Mouse (Mus musculus): ENCODE results near the gene Map2k6. TPM values are rescaled to one million over a fixed set of nuclear protein-coding genes. Genes with fewer than 3 reads are reported as not detected.
"Not testable (repeated sequence)": the region's sequence is repeated elsewhere in the genome, so short reads cannot be mapped to it uniquely, and the experiment has no call there.

Map2k6 gene
- total RNA-seq (2014; rRNA removed) (13.0 and 22.5 TPM in 2 replicates), polyA plus RNA-seq (2012; rRNA removed) (2.0 and 2.8 TPM in 2 replicates)

DNA sequence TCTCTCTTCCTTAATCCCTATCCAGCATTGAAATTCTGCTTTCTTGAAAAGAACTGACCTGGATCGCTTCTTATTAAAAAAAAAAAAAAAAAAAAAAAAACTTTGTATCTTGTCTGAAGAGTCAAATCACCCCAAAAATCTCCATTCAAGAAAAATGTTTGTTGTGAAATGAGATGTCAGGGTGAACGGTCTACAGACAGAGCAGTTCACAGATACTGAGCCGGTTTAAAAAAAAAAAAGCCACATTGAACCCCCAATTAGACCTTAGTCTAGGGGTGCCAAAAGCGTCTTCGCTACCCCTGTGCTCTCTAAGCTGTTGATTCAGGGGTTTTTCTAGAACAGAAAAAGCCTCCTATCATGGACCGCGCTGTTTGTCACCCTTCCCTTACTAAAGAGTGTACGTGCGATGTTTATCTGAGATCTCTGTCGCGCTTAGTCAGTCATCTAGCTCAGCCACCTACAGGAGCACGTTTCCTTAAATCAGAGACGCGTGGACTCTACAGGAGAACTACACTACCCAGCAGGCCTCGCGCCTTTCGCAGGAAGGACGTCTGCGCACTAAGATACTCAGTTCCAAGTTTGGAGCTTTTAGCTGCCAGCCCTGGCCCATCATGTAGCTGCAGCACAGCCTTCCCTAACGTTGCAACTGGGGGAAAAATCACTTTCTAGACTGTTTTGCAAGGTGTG is at the start of gene Map2k6:
Gene Map2k6 (plus strand): TSS at position 570 of the 687 bp plus-strand sequence.
- H3K36me3 ChIP-seq (ENCODE audit: control insufficient read depth, insufficient read depth, low read length): no peaks in the 10 kb centered on the region
- peak within 1 kb of the TSS; percentile 32; the same call in 1 of the 2 replicates for H3K9ac ChIP-seq (ENCODE audit: low read depth, low read length)
- H3K4me1 ChIP-seq (ENCODE audit: control insufficient read depth, insufficient read depth, low read length): peaks cover 4% of the 10 kb centered on the region; the same call in 1 of the 2 replicates
- H3K27me3 ChIP-seq (ENCODE audit: control insufficient read depth, insufficient read depth, low read length): no peaks in the 10 kb centered on the region
- H3K79me2 ChIP-seq (ENCODE audit: control insufficient read depth, insufficient read depth, low read length): no peaks in the 10 kb centered on the region; the same call in 1 of the 2 replicates
- 10% methylated on average over 20 of the region's 20 CpGs for WGBS
- no peak within 1 kb of the TSS for H3K27ac ChIP-seq (replicated peaks; ENCODE audit: insufficient read depth, low read depth, low read length)
- peak; percentile 90 for DNase-seq (ENCODE audit: extremely low read depth, low read depth, low spot score)
- H3K4me3 ChIP-seq (ENCODE audit: insufficient read depth, low read depth, low read length): peak within 1 kb of the TSS; percentile 62
- no peak for TF ChIP-seq CTCF (IDR thresholded peaks at IDR 0.05; ENCODE audit: low read depth, low read length)
- no peak for TF ChIP-seq POLR2A (IDR thresholded peaks at IDR 0.05; ENCODE audit: extremely low read depth, insufficient read depth, low read length)

DNA sequence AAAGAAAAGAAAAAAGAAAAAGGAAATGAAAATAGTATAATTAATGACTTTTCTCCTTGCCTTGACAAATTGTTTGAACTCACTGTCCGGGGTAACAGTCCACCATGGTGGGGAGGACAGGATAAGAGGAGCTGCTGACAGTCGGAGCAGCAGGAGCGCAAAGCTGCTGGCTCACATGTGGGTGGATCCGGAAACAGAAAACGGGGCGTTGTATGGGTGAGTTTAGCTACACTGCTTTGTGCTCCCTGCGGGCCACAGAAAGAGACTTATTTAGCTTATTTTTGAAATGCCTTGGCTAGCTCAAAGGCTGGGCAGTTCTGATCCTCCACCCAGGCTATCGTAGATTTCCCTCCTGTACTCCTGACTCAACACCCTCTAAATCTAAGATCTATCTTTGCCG is 44.7 kb upstream of the Map2k6 start:
- Histone ChIP-seq H3K79me2 (ENCODE audit: control insufficient read depth, insufficient read depth, low read length) (no peaks in the 10 kb centered on the region), H3K27me3 (ENCODE audit: control insufficient read depth, insufficient read depth, low read length) (no peaks in the 10 kb centered on the region), H3K36me3 (ENCODE audit: control insufficient read depth, insufficient read depth, low read length) (no peaks in the 10 kb centered on the region), H3K4me3 (ENCODE audit: insufficient read depth, low read depth, low read length) (no peak overlapping the region), H3K27ac (replicated peaks; ENCODE audit: insufficient read depth, low read depth, low read length) (no peak overlapping the region), H3K9ac (ENCODE audit: low read depth, low read length) (no peak overlapping the region), H3K4me1 (ENCODE audit: control insufficient read depth, insufficient read depth, low read length) (no peaks in the 10 kb centered on the region)
- TF ChIP-seq CTCF (IDR thresholded peaks at IDR 0.05; ENCODE audit: low read depth, low read length) (no peak), POLR2A (IDR thresholded peaks at IDR 0.05; ENCODE audit: extremely low read depth, insufficient read depth, low read length) (no peak)
- DNase-seq (ENCODE audit: extremely low read depth, low read depth, low spot score): no peak
- 84% methylated on average over 9 of the region's 9 CpGs for WGBS

DNA sequence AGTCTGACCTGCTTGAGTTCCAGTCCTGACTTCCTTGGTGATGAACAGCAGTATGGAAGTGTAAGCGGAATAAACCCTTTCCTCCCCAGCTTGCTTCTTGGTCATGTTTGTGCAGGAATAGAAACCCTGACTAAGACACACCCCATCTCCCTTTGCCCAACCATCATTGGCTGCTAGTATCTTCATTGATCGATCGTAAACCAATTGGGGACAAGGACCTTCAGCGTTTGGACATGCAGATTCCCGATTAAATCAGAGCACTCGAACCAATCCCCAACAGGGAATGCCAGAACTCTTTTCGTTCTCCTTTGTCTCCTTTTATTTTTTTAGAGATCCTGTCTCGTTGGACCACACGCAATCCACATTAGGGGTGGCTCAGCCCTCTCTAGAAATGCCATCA is 43.8 kb upstream of the Map2k6 start:
- H3K36me3 ChIP-seq (ENCODE audit: control insufficient read depth, insufficient read depth, low read length); H3K4me1 ChIP-seq (ENCODE audit: control insufficient read depth, insufficient read depth, low read length); H3K4me3 ChIP-seq (ENCODE audit: insufficient read depth, low read depth, low read length); H3K9ac ChIP-seq (ENCODE audit: low read depth, low read length); H3K27me3 ChIP-seq (ENCODE audit: control insufficient read depth, insufficient read depth, low read length); H3K27ac ChIP-seq (replicated peaks; ENCODE audit: insufficient read depth, low read depth, low read length); DNase-seq (ENCODE audit: extremely low read depth, low read depth, low spot score); H3K79me2 ChIP-seq (ENCODE audit: control insufficient read depth, insufficient read depth, low read length): not testable (repeated sequence)
- WGBS: 84% methylated on average over 9 of the region's 9 CpGs

DNA sequence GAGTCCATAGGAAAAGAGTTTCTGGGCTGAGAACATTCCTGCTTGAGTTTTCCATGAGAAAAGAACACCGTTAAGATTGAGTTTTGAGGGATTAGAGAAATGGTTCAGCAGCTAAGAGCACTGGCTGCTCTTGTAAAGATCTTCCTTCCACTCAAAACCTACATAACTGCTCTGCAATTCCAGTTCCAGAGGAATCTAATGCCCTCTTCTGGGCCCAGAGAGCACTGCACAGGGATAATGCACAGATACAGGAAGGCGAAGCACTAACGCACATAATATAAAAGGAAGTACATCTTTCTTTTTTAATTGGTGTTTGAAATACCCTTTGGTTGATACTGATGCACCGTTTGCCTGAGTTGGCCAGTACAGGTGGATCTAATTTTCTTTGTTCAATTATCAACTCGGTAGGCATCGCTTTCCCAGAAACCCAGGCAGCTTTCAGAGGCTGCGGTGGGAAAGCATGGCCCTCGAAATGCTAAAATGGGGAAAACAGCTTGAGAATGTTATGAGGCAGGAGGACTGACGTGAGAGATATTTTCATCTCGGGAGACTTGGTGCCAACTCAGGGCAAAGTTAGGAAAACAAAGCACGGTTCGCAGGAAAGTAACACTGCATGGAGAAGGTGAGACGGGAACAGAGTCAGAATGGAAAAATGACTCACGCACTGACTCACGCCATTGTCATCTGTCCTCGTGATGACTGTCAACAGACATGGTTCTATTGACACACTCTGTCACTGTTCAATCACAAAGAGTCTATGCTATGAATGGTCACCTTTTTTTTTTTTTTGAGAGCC is 41.0 kb upstream of the Map2k6 start:
- Histone ChIP-seq H3K9ac (ENCODE audit: low read depth, low read length) (no peak overlapping the region), H3K79me2 (ENCODE audit: control insufficient read depth, insufficient read depth, low read length) (no peaks in the 10 kb centered on the region), H3K36me3 (ENCODE audit: control insufficient read depth, insufficient read depth, low read length) (no peaks in the 10 kb centered on the region), H3K27me3 (ENCODE audit: control insufficient read depth, insufficient read depth, low read length) (no peaks in the 10 kb centered on the region), H3K4me3 (ENCODE audit: insufficient read depth, low read depth, low read length) (no peak overlapping the region), H3K27ac (replicated peaks; ENCODE audit: insufficient read depth, low read depth, low read length) (no peak overlapping the region), H3K4me1 (ENCODE audit: control insufficient read depth, insufficient read depth, low read length) (no peaks in the 10 kb centered on the region)
- TF ChIP-seq CTCF (IDR thresholded peaks at IDR 0.05; ENCODE audit: low read depth, low read length) (peak; percentile 53; the same call in 1 of the 2 replicates), POLR2A (IDR thresholded peaks at IDR 0.05; ENCODE audit: extremely low read depth, insufficient read depth, low read length) (no peak)
- peak; percentile 43 for DNase-seq (ENCODE audit: extremely low read depth, low read depth, low spot score)
- WGBS: 51% methylated on average over 16 of the region's 16 CpGs

DNA sequence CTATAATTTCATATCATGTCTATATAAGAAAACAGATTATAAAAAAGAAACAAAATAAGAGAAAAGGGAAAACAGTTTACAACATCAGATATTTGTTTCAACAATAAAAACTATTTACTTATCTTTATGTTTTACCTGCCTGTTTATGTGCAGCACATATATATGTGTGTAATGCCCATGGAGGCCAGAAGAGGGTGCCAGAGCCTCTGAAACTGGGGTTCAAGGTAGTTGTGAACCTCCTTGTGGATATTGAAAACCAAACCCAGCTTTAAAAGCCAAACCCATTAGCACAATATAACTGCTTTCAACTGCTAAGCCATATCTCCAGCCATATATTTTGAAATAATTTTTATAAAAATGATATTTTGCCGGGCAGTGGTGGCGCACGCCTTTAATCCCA is 33.9 kb upstream of the Map2k6 start:
- Histone ChIP-seq H3K36me3 (ENCODE audit: control insufficient read depth, insufficient read depth, low read length) (no peaks in the 10 kb centered on the region), H3K27ac (replicated peaks; ENCODE audit: insufficient read depth, low read depth, low read length) (no peak overlapping the region), H3K4me1 (ENCODE audit: control insufficient read depth, insufficient read depth, low read length) (0 out of 2 replicates have a peak, but pooled peaks cover 8% of the 10 kb centered on the region), H3K27me3 (ENCODE audit: control insufficient read depth, insufficient read depth, low read length) (no peaks in the 10 kb centered on the region), H3K9ac (ENCODE audit: low read depth, low read length) (no peak overlapping the region), H3K79me2 (ENCODE audit: control insufficient read depth, insufficient read depth, low read length) (no peaks in the 10 kb centered on the region), H3K4me3 (ENCODE audit: insufficient read depth, low read depth, low read length) (no peak overlapping the region)
- 78% methylated on average over 3 of the region's 3 CpGs for WGBS
- peak; percentile 57 for DNase-seq (ENCODE audit: extremely low read depth, low read depth, low spot score)
- TF ChIP-seq POLR2A (IDR thresholded peaks at IDR 0.05; ENCODE audit: extremely low read depth, insufficient read depth, low read length): no peak
- TF ChIP-seq CTCF (IDR thresholded peaks at IDR 0.05; ENCODE audit: low read depth, low read length): peak; percentile 67

All from liver, adult 2 months (tissue).